Mouse (Mus musculus) layer of hippocampus, postnatal 25 days (tissue): ENCODE measurements at regions not wholly inside any gene's neighbourhood (a gene's known extent, or its start where the extent isn't known, plus 50 kb on each side); places are given as distances from the start of the nearest gene placed in this dataset.

Experiments used
- DNase-seq, 2 experiments: peaks; one replicate each; pipeline ENCODE4 v3.0.0; 2022; ENCODE audit warnings: mixed read lengths in 2 of 2, low spot score in 1 of 2; ENCODE audit errors: extremely low spot score in 1 of 2

GRCm38 (mm10) chr16:92992876-92993275 is 166.9 kb upstream of the Runx1 start:
- no peak for DNase-seq

- DNase-seq = no peak
These were observed 165.5 kb upstream of the Runx1 start for GRCm38 (mm10) chr16:92991405-92991804.

- DNase-seq = no peak
These were observed 162.5 kb upstream of the Runx1 start for GRCm38 (mm10) chr16:92988416-92988815.

GRCm38 (mm10) chr16:92988000-92988399 is 162.1 kb upstream of the Runx1 start:
- DNase-seq = no peak

- DNase-seq = no peak
These were observed 159.8 kb upstream of the Runx1 start for GRCm38 (mm10) chr16:92985768-92986167.

- DNase-seq = no peak
These were observed 157.0 kb upstream of the Runx1 start for GRCm38 (mm10) chr16:92982934-92983333.

- DNase-seq = no peak
These were observed 153.8 kb upstream of the Runx1 start for GRCm38 (mm10) chr16:92979620-92980330.

GRCm38 (mm10) chr16:92976097-92976496 is 150.1 kb upstream of the Runx1 start:
- DNase-seq = no peak

GRCm38 (mm10) chr16:92975090-92975489 is 149.1 kb upstream of the Runx1 start:
- DNase-seq = no peak

- DNase-seq = no peak
These were observed 146.7 kb upstream of the Runx1 start for GRCm38 (mm10) chr16:92972681-92973080.

GRCm38 (mm10) chr16:92971956-92972355 is 146.0 kb upstream of the Runx1 start:
- no peak for DNase-seq

- DNase-seq = no peak
These were observed 144.6 kb upstream of the Runx1 start for GRCm38 (mm10) chr16:92970587-92970986.

- no peak for DNase-seq
These were observed 143.1 kb upstream of the Runx1 start for GRCm38 (mm10) chr16:92969036-92969435.

GRCm38 (mm10) chr16:92966069-92966866 is 140.3 kb upstream of the Runx1 start:
- DNase-seq = no peak

- DNase-seq = no peak
These were observed 139.7 kb upstream of the Runx1 start for GRCm38 (mm10) chr16:92965651-92966050.

GRCm38 (mm10) chr16:92963582-92963981 is 137.6 kb upstream of the Runx1 start:
- no peak for DNase-seq

- no peak for DNase-seq
These were observed 135.4 kb upstream of the Runx1 start for GRCm38 (mm10) chr16:92961361-92961760.

GRCm38 (mm10) chr16:92960740-92961139 is 134.8 kb upstream of the Runx1 start:
- DNase-seq = no peak

- DNase-seq = no peak
These were observed 133.0 kb upstream of the Runx1 start for GRCm38 (mm10) chr16:92958967-92959366.

- no peak for DNase-seq
These were observed 132.2 kb upstream of the Runx1 start for GRCm38 (mm10) chr16:92958146-92958545.

GRCm38 (mm10) chr16:92955508-92955907 is 129.6 kb upstream of the Runx1 start:
- no peak for DNase-seq

GRCm38 (mm10) chr16:92955087-92955486 is 129.1 kb upstream of the Runx1 start:
- no peak for DNase-seq
